Mouse (Mus musculus) kidney, adult 2 months (tissue): ENCODE results near the gene Vps53. TPM values are rescaled to one million over a fixed set of nuclear protein-coding genes. Genes with fewer than 3 reads are reported as not detected.
A peak's percentile ranks its signal among the peaks of the same experiment; 100 is the strongest.

Experiments
- DNase-seq: peaks from one replicate; pipeline ENCODE4 v3.0.0; 2021
- H3K27ac ChIP-seq: fragments of 200-500 bp; 2 replicates; pipeline ENCODE4 v1.5.1; 2012; ENCODE audit warnings: low read depth, low read length, control low read depth, inconsistent platforms; ENCODE audit not compliant: insufficient read depth
- H3K27me3 ChIP-seq: fragments of 200-500 bp; replicated peaks from 2 replicates; pipeline ENCODE4 v1.6.1; 2012; ENCODE audit warnings: mild to moderate bottlenecking, moderate library complexity, low read length, inconsistent platforms; ENCODE audit not compliant: control insufficient read depth, insufficient read depth
- H3K36me3 ChIP-seq: fragments of 200-500 bp; 2 replicates; pipeline ENCODE4 v1.6.1; 2012; ENCODE audit warnings: mild to moderate bottlenecking, moderate library complexity, low read length, inconsistent platforms; ENCODE audit not compliant: control insufficient read depth, insufficient read depth
- H3K4me1 ChIP-seq: fragments of 200-500 bp; 2 replicates; pipeline ENCODE4 v1.6.1; 2011; ENCODE audit warnings: low read length; ENCODE audit not compliant: control insufficient read depth, insufficient read depth
- H3K4me3 ChIP-seq: fragments of 200-500 bp; 2 replicates; pipeline ENCODE4 v1.5.1; 2011; ENCODE audit warnings: mild to moderate bottlenecking, low read depth, low read length, control low read depth; ENCODE audit not compliant: insufficient read depth
- CTCF ChIP-seq: fragments of 200-500 bp; conservative IDR thresholded peaks from 2 replicates; pipeline ENCODE4 v1.5.1; 2011; ENCODE audit warnings: low read depth, mild to moderate bottlenecking, control low read depth, low read length, moderate library complexity, mixed read lengths; ENCODE audit not compliant: insufficient read depth, insufficient read length
- POLR2A ChIP-seq: fragments of 200-500 bp; IDR thresholded peaks from one replicate; pipeline ENCODE4 v1.6.1; 2011; ENCODE audit warnings: low read depth, low read length, control low read depth
- WGBS: fragments of 180-500 bp; shearing (Covaris S2); methylation state at CpG from one replicate; pipeline ENCODE4 v1.1.7; 2018; 5-methylcytosine and 5-hydroxymethylcytosine counted together
- polyA plus RNA-seq: library from polyadenylated mRNA; depleted of rRNA; stranded (reverse); fragments of >200 nt; gene quantifications from 2 replicates; pipeline ENCODE4 v1.2.3, GENCODE M21; 2012

The Vps53 gene
- polyA plus RNA-seq, 1 experiment: 47.5 TPM

GRCm38 (mm10) chr11:76056487-76056886, 123.0 kb downstream of the Vps53 start:
- Histone ChIP-seq H3K27ac (no peak overlapping the region), H3K36me3 (no peaks in the 10 kb centered on the region), H3K4me3 (no peak overlapping the region), H3K4me1 (peaks cover 18% of the 10 kb centered on the region), H3K27me3 (no peaks in the 10 kb centered on the region)
- TF ChIP-seq CTCF (no peak; the same call in 1 of the 2 replicates), POLR2A (no peak)
- DNase-seq: peak; percentile 66
- WGBS: 32% methylated on average over 3 of the region's 3 CpGs

GRCm38 (mm10) chr11:76052496-76052895, 127.0 kb downstream of the Vps53 start:
- H3K27me3 ChIP-seq: no peaks in the 10 kb centered on the region
- DNase-seq: no peak
- 96% methylated on average over 5 of the region's 5 CpGs for WGBS
- no peak overlapping the region for H3K4me3 ChIP-seq
- TF ChIP-seq CTCF (no peak), POLR2A (no peak)
- H3K27ac ChIP-seq: no peak overlapping the region
- 0 out of 2 replicates have a peak, but pooled peaks cover 10% of the 10 kb centered on the region for H3K4me1 ChIP-seq
- H3K36me3 ChIP-seq: no peaks in the 10 kb centered on the region

GRCm38 (mm10) chr11:76050967-76051512, 128.4 kb downstream of the Vps53 start:
- no peak overlapping the region for H3K27ac ChIP-seq
- no peaks in the 10 kb centered on the region for H3K36me3 ChIP-seq
- H3K4me3 ChIP-seq: no peak overlapping the region
- DNase-seq: no peak
- no peaks in the 10 kb centered on the region for H3K27me3 ChIP-seq
- 0 out of 2 replicates have a peak, but pooled peaks cover 9% of the 10 kb centered on the region for H3K4me1 ChIP-seq
- 68% methylated on average over 5 of the region's 5 CpGs for WGBS
- no peak for TF ChIP-seq CTCF
- TF ChIP-seq POLR2A: no peak

- WGBS: 35% methylated on average over 3 of the region's 3 CpGs
- Histone ChIP-seq H3K36me3 (no peaks in the 10 kb centered on the region), H3K27me3 (no peaks in the 10 kb centered on the region), H3K4me1 (0 out of 2 replicates have a peak, but pooled peaks cover 5% of the 10 kb centered on the region), H3K4me3 (no peak overlapping the region), H3K27ac (no peak overlapping the region)
- TF ChIP-seq CTCF: no peak
- no peak for TF ChIP-seq POLR2A
- DNase-seq: no peak
Measured at GRCm38 (mm10) chr11:76050509-76050908, 128.9 kb downstream of the Vps53 start.

GRCm38 (mm10) chr11:76045367-76045766, 134.1 kb downstream of the Vps53 start:
- Histone ChIP-seq H3K4me1 (peaks cover 12% of the 10 kb centered on the region; the same call in 1 of the 2 replicates), H3K4me3 (no peak overlapping the region), H3K27me3 (no peaks in the 10 kb centered on the region), H3K36me3 (no peaks in the 10 kb centered on the region), H3K27ac (no peak overlapping the region)
- TF ChIP-seq POLR2A: no peak
- no peak for TF ChIP-seq CTCF
- peak; percentile 54 for DNase-seq
- 73% methylated on average over 6 of the region's 6 CpGs for WGBS

- no peak for TF ChIP-seq CTCF
- no peak for TF ChIP-seq POLR2A
- H3K4me3 ChIP-seq: no peak overlapping the region
- H3K27me3 ChIP-seq: no peaks in the 10 kb centered on the region
- peaks cover 12% of the 10 kb centered on the region; the same call in 1 of the 2 replicates for H3K4me1 ChIP-seq
- WGBS: 90% methylated on average over 6 of the region's 6 CpGs
- DNase-seq: no peak
- H3K27ac ChIP-seq: no peak overlapping the region
- no peaks in the 10 kb centered on the region for H3K36me3 ChIP-seq
Measured at GRCm38 (mm10) chr11:76044468-76044867, 135.0 kb downstream of the Vps53 start.

GRCm38 (mm10) chr11:76042882-76043281, 136.6 kb downstream of the Vps53 start:
- Histone ChIP-seq H3K36me3 (no peaks in the 10 kb centered on the region), H3K27ac (no peak overlapping the region), H3K4me1 (peaks cover 12% of the 10 kb centered on the region; the same call in 1 of the 2 replicates), H3K27me3 (no peaks in the 10 kb centered on the region), H3K4me3 (no peak overlapping the region)
- TF ChIP-seq POLR2A (no peak), CTCF (no peak)
- 51% methylated on average over 5 of the region's 5 CpGs for WGBS
- DNase-seq: peak; percentile 73
